Mouse (Mus musculus): ENCODE data around the gene Ugt1a10. TPM values are rescaled to one million over a fixed set of nuclear protein-coding genes. Genes with fewer than 3 reads are reported as not detected.
"Not testable (repeated sequence)": the region's sequence is repeated elsewhere in the genome, so short reads cannot be mapped to it uniquely, and the experiment has no call there.

Ugt1a10 gene
- polyA plus RNA-seq (2015; fragmentation: Nextera tagmentation; extraction: Ambion mirVana): not detected in 2 replicates

DNA sequence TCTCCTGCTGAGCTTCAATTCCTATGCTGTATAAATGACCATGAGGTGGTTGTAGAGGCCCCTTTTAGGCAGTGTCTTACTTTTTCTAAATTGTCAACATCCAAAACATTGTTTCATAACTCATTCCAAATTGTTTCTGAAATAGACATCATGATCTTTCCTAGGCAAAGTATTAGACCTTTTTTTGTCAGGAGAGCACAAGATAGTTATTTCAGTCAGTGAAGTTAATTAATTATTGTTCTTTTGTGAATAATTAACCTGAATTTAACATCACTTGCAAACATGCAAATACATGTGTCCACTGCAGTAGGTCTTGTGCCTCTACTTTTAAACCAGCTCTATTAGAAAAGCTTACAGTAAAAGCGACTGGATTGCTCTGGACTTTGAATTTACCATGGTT lies at the start of gene Ugt1a10:
Ugt1a10 (plus strand) TSS at position 301 of the 400 bp plus-strand sequence.
- ATAC-seq (ENCODE audit: low read depth) (no peak), DNase-seq (no peak)
- Histone ChIP-seq H3K27ac (no peak within 1 kb of the TSS), H3K36me3 (no peaks in the 10 kb centered on the region), H3K4me2 (no peak within 1 kb of the TSS), H3K9ac (no peak within 1 kb of the TSS), H3K9me3 (replicated peaks) (no peaks in the 10 kb centered on the region), H3K27me3 (no peaks in the 10 kb centered on the region), H3K4me1 (replicated peaks) (no peaks in the 10 kb centered on the region), H3K4me3 (replicated peaks) (no peak within 1 kb of the TSS)
- 55% methylated on average over 1 of the region's 1 CpGs for WGBS (ENCODE audit: insufficient replicate concordance)

DNA sequence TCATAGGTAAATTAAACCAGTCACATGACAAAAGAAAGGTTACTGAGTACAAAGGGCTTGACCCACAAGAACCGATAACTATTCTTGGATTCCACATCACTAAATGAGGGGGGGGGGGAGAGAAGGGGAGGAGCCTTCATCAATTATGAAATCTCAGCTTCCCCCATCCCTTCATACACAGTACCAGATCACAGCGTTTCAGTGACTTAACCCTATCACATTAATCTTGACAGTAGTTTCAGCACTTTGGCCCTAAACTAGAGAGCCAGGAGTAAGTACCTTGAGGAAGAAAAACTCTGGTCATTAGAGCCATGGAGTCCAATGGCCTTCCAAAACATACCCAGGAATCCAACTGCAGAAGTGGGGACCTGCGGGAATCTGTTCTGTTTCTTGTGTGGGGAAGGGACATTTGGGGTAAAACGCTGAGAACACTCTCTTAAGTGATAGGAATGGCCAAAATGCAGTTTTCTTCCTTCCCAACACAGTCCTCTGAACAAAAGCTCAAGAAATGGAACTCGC lies 47.4 kb upstream of the Ugt1a10 start:
- DNase-seq (no peak), ATAC-seq (ENCODE audit: low read depth) (peak; percentile 54; the same call in 1 of the 2 replicates)
- Histone ChIP-seq H3K36me3 (peaks cover 6% of the 10 kb centered on the region; the same call in 1 of the 2 replicates), H3K4me3 (replicated peaks) (peak overlapping the region; percentile 75), H3K4me2 (peak overlapping the region; percentile 84), H3K9ac (peak overlapping the region; percentile 86), H3K9me3 (replicated peaks) (no peaks in the 10 kb centered on the region), H3K27me3 (no peaks in the 10 kb centered on the region), H3K4me1 (replicated peaks) (peaks cover 16% of the 10 kb centered on the region), H3K27ac (peak overlapping the region; percentile 67)
- WGBS (ENCODE audit: insufficient replicate concordance): 12% methylated on average over 5 of the region's 5 CpGs

DNA sequence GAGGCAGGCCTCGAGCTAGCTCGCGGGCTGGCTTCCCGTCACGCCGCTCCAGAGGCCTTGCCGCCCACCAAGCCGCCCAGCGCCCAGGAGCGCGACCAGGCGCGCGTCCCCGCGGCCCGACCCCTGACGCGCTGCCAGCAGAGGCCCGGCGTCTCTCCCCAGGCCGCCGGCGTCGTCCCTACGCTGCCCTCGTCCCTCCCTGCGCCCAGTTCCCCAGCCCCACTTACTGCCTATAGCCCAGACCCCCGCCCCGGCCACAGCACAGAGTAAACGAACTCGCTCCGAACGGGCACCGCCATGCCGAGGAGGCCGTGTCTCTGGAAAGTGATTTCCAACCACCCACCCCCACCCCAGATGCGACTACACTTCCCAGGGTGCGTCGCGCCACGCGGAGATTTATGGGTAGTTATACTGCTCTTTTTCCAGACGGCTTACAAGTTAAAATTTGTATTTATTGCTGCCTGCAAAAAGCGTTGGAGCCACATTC lies 46.9 kb upstream of the Ugt1a10 start, which contains the start of gene Usp40:
Usp40 (minus strand) TSS at position 341 of the 487 bp plus-strand sequence.
- H3K4me1 ChIP-seq (replicated peaks): peaks cover 16% of the 10 kb centered on the region
- no peaks in the 10 kb centered on the region for H3K9me3 ChIP-seq (replicated peaks)
- DNase-seq (peak; percentile 61), ATAC-seq (ENCODE audit: low read depth) (peak; percentile 85)
- H3K27ac ChIP-seq: peak within 1 kb of the TSS; percentile 67
- H3K9ac ChIP-seq: peak within 1 kb of the TSS; percentile 86
- no peaks in the 10 kb centered on the region for H3K27me3 ChIP-seq
- H3K36me3 ChIP-seq: 0 out of 2 replicates have a peak, but pooled peaks cover 3% of the 10 kb centered on the region
- WGBS (ENCODE audit: insufficient replicate concordance): under 1% methylated on average over 45 of the region's 45 CpGs
- H3K4me2 ChIP-seq: peak within 1 kb of the TSS; percentile 84
- H3K4me3 ChIP-seq (replicated peaks): peak within 1 kb of the TSS; percentile 75

DNA sequence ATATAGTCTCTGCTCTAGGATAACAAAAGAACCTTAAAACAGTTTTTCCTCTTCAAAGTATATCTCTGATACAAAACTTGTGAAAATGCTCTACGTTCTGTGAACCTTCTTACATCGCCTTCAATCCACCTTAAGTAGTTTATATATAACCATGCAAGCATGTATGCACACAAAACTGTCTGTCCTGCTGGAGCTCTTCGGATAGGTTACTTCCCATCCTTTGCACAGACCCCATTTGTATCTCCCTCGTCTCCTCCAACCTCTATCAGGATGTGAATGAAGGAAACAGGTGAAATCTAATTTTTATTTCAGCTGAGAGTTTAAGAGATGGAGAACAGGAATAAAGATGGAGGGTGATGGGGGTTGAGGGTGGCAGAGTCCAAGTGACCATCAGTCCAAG lies 46.5 kb upstream of the Ugt1a10 start:
- H3K9ac ChIP-seq: peak overlapping the region; percentile 86
- peaks cover 16% of the 10 kb centered on the region for H3K4me1 ChIP-seq (replicated peaks)
- H3K4me3 ChIP-seq (replicated peaks): peak overlapping the region; percentile 75
- 43% methylated on average over 4 of the region's 4 CpGs for WGBS (ENCODE audit: insufficient replicate concordance)
- H3K9me3 ChIP-seq (replicated peaks): no peaks in the 10 kb centered on the region
- H3K27ac ChIP-seq: no peak overlapping the region
- no peak for DNase-seq
- no peaks in the 10 kb centered on the region for H3K27me3 ChIP-seq
- peak overlapping the region; percentile 84 for H3K4me2 ChIP-seq
- 0 out of 2 replicates have a peak, but pooled peaks cover 3% of the 10 kb centered on the region for H3K36me3 ChIP-seq
- no peak for ATAC-seq (ENCODE audit: low read depth)

DNA sequence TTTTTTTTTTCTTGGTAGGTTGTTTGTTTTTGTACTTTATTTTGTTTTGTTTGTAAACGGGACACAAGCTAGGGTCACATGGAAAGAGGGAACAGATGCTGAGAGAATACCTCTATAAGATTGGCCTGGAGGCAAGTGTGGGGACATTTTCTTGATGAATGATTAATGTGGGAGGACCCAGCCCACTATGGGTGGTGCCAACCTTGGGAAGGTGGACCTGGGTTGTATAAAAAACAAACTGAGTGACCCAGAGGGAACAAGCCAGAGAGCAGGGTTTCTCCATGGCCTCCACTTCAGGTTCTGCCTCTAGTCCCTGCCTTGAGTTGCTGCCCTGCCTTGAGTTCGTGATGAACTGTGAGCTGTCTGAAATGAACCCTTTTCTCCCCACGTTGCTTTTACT lies 45.7 kb upstream of the Ugt1a10 start:
- Histone ChIP-seq H3K36me3 (0 out of 2 replicates have a peak, but pooled peaks cover 3% of the 10 kb centered on the region), H3K27ac (no peak overlapping the region), H3K9ac (no peak overlapping the region), H3K9me3 (replicated peaks) (no peaks in the 10 kb centered on the region), H3K4me1 (replicated peaks) (peaks cover 16% of the 10 kb centered on the region), H3K4me3 (replicated peaks) (no peak overlapping the region), H3K27me3 (no peaks in the 10 kb centered on the region), H3K4me2 (no peak overlapping the region)
- WGBS (ENCODE audit: insufficient replicate concordance): 61% methylated on average over 3 of the region's 3 CpGs
- no peak for DNase-seq
- ATAC-seq (ENCODE audit: low read depth): no peak

DNA sequence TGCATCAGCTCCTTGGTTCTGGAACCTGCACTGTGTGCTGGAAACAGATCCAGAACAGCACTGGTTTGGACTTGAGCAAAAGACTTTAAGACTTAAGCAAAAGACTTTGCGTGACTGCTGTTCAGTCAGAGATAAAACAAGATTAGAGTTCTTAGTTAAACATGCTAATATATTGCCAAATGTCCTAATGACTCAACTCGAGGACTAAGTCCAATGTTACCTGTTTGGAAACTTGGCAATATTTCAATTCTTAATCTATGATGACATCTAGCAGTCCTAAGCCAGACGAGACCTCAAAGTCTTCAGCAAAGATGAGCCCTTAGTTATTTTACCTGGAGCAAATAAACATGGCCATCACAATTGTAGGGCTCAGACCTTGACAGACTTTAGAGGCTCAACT lies 41.5 kb upstream of the Ugt1a10 start:
- no peak overlapping the region for H3K27ac ChIP-seq
- ATAC-seq (ENCODE audit: low read depth): no peak
- WGBS (ENCODE audit: insufficient replicate concordance): 43% methylated on average over 3 of the region's 3 CpGs

DNA sequence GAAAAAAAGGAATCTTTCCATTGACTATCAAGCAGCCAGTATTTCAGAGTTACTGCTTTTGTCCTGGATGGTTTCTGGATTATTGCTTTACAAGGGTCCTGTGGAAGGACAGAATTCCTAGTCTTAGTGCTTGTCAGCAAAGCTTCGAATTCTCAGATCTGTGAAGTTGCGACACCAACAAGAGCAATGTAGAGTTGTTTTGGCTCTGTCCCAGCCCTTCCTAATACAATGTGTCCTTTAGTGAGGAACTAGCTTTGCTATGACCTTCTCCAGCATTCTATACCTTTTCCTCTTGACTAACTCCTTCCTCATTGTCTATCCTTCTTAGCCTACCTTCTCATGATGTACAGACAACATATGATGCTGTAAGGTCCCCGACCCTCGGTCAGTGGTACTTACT lies 41.0 kb upstream of the Ugt1a10 start:
- Histone ChIP-seq H3K4me2 (no peak overlapping the region), H3K9ac (no peak overlapping the region), H3K27ac (no peak overlapping the region), H3K36me3 (no peaks in the 10 kb centered on the region), H3K4me3 (replicated peaks) (no peak overlapping the region), H3K9me3 (replicated peaks) (no peaks in the 10 kb centered on the region), H3K4me1 (replicated peaks) (no peaks in the 10 kb centered on the region), H3K27me3 (no peaks in the 10 kb centered on the region)
- ATAC-seq (ENCODE audit: low read depth) (no peak), DNase-seq (no peak)
- 76% methylated on average over 4 of the region's 4 CpGs for WGBS (ENCODE audit: insufficient replicate concordance)

More for the DNA sequence above, 41.5 kb upstream of the Ugt1a10 start:
- Histone ChIP-seq H3K4me2 (no peak overlapping the region), H3K4me3 (replicated peaks) (no peak overlapping the region), H3K27me3 (no peaks in the 10 kb centered on the region), H3K4me1 (replicated peaks) (no peaks in the 10 kb centered on the region), H3K9me3 (replicated peaks) (no peaks in the 10 kb centered on the region), H3K36me3 (no peaks in the 10 kb centered on the region), H3K9ac (no peak overlapping the region)
- no peak for DNase-seq

DNA sequence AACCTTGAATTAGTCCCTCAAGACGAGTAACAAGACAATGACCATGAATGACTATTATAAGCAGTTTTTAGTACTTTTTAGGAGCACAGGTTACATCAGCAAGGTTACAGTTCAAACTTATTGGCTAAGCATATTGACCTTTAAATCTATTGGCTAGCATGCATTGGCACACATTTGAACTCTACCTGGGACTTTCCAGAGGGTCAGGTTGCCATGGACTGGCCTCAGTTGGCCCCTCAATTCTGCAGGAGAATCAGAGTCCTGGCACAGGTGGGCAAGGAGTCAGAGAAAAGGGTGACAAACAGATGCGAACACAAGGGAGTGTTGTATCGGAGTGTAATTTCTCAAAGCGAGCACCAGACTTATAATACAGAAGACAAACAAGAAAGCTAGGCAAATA lies 40.5 kb upstream of the Ugt1a10 start:
- H3K9me3 ChIP-seq (replicated peaks): no peaks in the 10 kb centered on the region
- no peak overlapping the region for H3K4me3 ChIP-seq (replicated peaks)
- DNase-seq: no peak
- no peaks in the 10 kb centered on the region for H3K36me3 ChIP-seq
- no peaks in the 10 kb centered on the region for H3K4me1 ChIP-seq (replicated peaks)
- no peak overlapping the region for H3K4me2 ChIP-seq
- no peak for ATAC-seq (ENCODE audit: low read depth)
- no peak overlapping the region for H3K9ac ChIP-seq
- 77% methylated on average over 4 of the region's 4 CpGs for WGBS (ENCODE audit: insufficient replicate concordance)
- H3K27me3 ChIP-seq: no peaks in the 10 kb centered on the region
- H3K27ac ChIP-seq: no peak overlapping the region

DNA sequence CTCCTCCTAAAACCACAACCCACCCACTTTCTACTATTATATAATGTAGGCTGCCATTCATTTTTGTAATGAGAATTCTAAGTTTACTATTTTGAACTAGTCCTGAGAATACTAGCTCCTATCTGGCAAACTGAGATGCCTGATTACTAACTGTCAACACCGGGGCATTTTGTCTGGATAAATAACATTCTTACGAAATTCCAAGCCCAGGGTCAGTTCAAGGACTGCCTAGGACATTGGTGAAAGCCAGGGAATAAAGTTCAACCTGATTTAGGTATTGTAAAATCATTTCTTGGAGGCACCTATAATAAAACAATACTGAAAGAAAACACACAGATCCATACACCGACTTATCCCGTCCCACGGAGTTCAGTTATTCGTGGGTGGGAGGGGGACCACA lies 39.8 kb upstream of the Ugt1a10 start:
- H3K4me3 ChIP-seq (replicated peaks): no peak overlapping the region
- no peak overlapping the region for H3K27ac ChIP-seq
- WGBS (ENCODE audit: insufficient replicate concordance): 75% methylated on average over 6 of the region's 6 CpGs
- no peaks in the 10 kb centered on the region for H3K36me3 ChIP-seq
- no peaks in the 10 kb centered on the region for H3K4me1 ChIP-seq (replicated peaks)
- H3K9ac ChIP-seq: no peak overlapping the region
- no peaks in the 10 kb centered on the region for H3K9me3 ChIP-seq (replicated peaks)
- H3K4me2 ChIP-seq: no peak overlapping the region
- ATAC-seq (ENCODE audit: low read depth) (no peak), DNase-seq (no peak)
- H3K27me3 ChIP-seq: no peaks in the 10 kb centered on the region

DNA sequence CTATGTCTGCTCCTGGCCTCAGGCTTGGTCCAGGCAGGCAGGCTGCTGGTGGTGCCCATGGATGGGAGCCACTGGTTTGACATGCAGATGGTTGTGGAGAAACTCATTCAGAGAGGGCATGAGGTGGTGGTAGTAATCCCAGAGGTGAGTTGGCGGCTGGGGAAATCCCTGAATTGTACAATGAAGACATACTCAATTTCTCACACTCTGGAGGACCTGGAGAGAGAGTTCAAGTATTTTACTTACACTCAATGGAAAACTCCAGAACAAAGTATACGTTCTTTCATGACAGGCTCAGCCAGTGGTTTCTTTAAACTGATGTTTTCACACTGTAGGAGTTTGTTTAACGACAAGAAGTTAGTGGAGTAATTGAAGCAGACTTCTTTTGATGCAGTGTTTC lies 29.9 kb upstream of the Ugt1a10 start:
- not testable (repeated sequence) for H3K36me3 ChIP-seq; H3K4me2 ChIP-seq; H3K4me1 ChIP-seq (replicated peaks); H3K27me3 ChIP-seq; ATAC-seq (ENCODE audit: low read depth); H3K9ac ChIP-seq; H3K9me3 ChIP-seq (replicated peaks); DNase-seq; H3K27ac ChIP-seq; H3K4me3 ChIP-seq (replicated peaks)
- WGBS (ENCODE audit: insufficient replicate concordance): 57% methylated on average over 3 of the region's 3 CpGs

DNA sequence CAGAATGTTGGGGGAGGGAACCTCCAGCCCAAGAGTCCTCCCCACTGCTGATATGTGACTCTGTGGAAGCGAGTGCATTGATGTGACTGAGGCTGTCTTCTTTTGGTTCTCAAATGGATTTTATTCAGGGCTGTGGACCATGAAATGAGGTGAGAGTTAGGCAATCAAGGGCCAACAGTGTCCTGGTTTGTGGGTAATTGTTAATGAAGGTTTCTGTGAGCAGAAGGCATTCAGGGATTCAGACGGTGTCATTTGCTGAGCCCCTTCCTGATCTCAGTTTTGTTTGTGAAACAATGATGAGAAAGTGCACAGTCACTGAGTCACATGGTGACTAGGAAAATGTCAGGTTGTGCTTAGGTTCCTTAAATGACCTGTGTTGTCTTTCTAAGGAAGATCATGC lies 12.1 kb upstream of the Ugt1a10 start:
- not testable (repeated sequence) for H3K9ac ChIP-seq; H3K27ac ChIP-seq; H3K27me3 ChIP-seq; DNase-seq; H3K4me1 ChIP-seq (replicated peaks); H3K4me3 ChIP-seq (replicated peaks); H3K4me2 ChIP-seq; H3K9me3 ChIP-seq (replicated peaks); H3K36me3 ChIP-seq; ATAC-seq (ENCODE audit: low read depth)
- WGBS (ENCODE audit: insufficient replicate concordance): 67% methylated on average over 1 of the region's 2 CpGs

DNA sequence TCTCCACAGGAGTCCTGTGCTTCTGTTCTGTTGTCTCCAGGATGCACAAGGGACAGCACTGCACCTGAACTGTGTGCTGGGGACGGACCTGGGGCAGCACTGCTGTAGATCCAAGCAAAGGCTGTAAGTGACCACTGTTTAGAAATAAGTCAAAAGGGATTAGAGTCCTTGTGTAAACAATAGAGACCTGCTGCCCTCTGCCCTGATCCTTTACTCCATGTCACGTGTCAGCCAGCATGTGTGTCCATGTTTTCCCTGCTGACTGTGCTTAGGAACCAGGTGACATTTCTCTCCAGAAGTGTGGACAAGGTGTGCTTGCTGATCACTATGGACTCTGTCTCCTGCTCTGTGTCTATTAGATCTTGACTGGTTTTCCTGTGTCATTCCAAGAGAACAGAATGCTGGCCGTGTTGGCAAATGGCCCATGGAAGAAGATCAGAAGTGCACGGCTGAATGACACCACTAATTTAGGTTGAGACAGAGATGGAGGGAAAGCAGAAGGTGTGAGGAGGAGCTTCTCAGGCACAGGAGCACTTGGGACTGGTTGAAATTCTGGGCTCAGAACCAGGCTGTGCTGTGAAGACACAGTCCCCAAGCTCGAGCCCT lies 10.3 kb upstream of the Ugt1a10 start:
- H3K27me3 ChIP-seq; H3K36me3 ChIP-seq; H3K27ac ChIP-seq; H3K4me3 ChIP-seq (replicated peaks); H3K9ac ChIP-seq; DNase-seq; H3K9me3 ChIP-seq (replicated peaks); H3K4me1 ChIP-seq (replicated peaks); H3K4me2 ChIP-seq: not testable (repeated sequence)
- 56% methylated on average over 4 of the region's 5 CpGs for WGBS (ENCODE audit: insufficient replicate concordance)
- ATAC-seq (ENCODE audit: low read depth): peak; percentile 52; the same call in 1 of the 2 replicates
